Mouse (Mus musculus) liver, postnatal 0 days (tissue): ENCODE results near the gene Wdr72.

Experiments used
- CTCF ChIP-seq: sonication (generic); IDR thresholded peaks from 2 replicates; pipeline ENCODE4 v1.5.1; 2016; ENCODE audit warnings: antibody characterized with exemption, low read depth
- EP300 ChIP-seq: IDR thresholded peaks from 2 replicates; pipeline ENCODE4 v1.6.1; 2016; ENCODE audit warnings: antibody characterized with exemption, low read depth, mild to moderate bottlenecking

GRCm38 (mm10) chr9:74258389-74258788 is 148.2 kb downstream of the Wdr72 start:
- TF ChIP-seq CTCF (no peak), EP300 (no peak)
